Mouse (Mus musculus): ENCODE data around the gene Mob3b. TPM values are rescaled to one million over a fixed set of nuclear protein-coding genes. Genes with fewer than 3 reads are reported as not detected.

Mob3b gene
- total RNA-seq, 2 experiments from 2014 or later: 5.0 to 6.8 TPM

DNA sequence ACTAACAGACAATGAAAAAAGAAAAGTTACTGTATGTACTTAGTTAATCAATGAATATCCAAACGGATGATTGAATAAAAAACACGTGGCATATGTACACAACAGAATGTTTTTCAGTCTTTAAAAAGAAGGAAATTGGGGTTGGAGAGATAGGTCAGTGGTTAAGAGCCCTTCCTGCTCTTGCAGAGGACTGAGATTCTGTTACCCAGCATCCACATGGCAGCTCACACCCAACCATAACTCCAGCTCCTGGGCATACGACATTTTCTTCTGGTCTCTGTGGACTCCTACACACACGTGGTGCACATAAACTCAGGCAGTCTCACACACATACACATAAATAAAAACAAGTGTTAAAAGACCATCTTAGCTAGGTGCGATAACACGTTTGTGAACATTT is 77.0 kb downstream of the Mob3b start:
- DNase-seq (ENCODE audit: low spot score in 2 of 2): no peak

DNA sequence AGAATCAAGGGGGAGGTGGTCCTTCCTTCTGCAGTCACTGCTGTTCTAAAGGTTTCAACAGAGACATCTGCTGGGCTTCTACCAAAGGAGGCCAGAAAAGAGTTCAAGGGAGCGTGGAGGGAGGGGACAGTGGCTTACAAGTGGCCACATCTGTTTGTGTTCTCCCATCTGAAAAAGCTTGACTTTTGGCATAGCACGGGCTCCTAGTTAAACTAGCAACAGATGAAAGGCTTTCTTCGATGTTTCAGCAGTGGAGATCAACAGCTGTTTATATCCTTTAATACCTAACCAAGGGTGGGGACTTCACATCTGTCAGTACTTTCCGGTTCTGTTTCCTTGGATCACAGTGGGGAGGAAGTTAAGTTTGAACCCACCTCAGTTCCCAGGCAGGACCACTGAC is 88.5 kb downstream of the Mob3b start:
- DNase-seq (ENCODE audit: low spot score in 2 of 2): no peak

GRCm38 (mm10) chr4:35066163-35066562 is 91.1 kb downstream of the Mob3b start:
- DNase-seq (ENCODE audit: low spot score in 2 of 2): no peak

GRCm38 (mm10) chr4:35065075-35065838 is 92.0 kb downstream of the Mob3b start:
- DNase-seq (ENCODE audit: low spot score in 2 of 2): no peak

- no peak for DNase-seq (ENCODE audit: low spot score in 2 of 2)
Measured at GRCm38 (mm10) chr4:35063146-35063719, 94.1 kb downstream of the Mob3b start.

DNA sequence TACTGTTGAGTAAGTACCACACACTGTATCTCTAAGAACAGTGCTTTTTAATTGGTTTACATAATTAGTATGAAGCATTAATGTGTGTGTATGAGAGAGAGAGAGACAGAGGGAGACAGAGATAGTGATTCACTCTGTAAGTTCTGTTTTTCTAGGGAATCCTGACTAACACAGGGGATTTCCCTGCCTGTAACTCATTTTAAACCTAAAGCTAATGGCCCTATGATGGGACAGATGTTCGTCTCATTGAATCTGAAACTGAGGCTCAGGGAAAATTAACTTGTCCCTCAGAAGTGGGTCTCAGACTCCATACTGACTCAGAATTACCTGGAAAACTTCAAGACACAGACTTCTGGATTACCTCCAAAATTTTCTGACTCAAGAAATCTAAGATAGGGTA is 96.3 kb downstream of the Mob3b start:
- DNase-seq (ENCODE audit: low spot score in 2 of 2): no peak

DNA sequence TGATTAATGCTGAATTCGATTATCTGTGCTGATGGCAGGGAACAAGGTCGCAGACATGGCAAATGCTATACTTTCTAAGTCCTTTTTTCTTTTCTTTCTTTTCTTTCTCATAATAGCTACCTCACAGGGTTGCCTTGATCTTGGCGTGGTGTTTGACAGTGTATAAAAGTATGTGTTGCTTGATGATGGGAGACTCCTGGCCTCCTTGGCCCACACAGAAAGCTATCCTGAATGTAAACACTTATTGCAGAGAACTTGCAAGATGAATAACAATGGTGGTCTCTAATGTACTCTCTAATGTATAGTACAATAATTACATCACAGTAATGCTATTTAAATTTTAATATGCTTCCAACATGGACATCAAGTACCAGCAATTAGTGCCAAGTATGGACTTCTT is 96.9 kb downstream of the Mob3b start:
- no peak for DNase-seq (ENCODE audit: low spot score in 2 of 2)

DNA sequence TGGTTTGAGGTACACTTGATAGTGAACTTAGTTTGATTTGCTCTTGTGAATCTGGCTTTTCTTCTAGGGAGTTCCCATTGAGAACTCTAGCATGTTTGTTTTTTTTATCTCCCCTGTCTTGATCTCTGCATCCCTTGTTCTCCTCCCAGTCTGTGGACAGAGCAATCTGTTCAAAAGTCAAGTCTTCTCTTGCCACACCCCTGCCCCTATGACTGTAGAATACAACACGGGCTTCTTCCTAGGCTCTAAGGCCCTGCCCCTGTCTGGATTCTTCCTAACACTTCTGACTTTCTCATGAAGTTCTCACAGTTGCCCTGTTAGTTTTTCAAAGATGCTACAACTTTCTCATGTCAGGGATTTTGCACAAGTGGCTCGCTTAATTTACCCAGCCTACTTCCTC is 102.9 kb downstream of the Mob3b start:
- DNase-seq (ENCODE audit: low spot score in 2 of 2): no peak

DNA sequence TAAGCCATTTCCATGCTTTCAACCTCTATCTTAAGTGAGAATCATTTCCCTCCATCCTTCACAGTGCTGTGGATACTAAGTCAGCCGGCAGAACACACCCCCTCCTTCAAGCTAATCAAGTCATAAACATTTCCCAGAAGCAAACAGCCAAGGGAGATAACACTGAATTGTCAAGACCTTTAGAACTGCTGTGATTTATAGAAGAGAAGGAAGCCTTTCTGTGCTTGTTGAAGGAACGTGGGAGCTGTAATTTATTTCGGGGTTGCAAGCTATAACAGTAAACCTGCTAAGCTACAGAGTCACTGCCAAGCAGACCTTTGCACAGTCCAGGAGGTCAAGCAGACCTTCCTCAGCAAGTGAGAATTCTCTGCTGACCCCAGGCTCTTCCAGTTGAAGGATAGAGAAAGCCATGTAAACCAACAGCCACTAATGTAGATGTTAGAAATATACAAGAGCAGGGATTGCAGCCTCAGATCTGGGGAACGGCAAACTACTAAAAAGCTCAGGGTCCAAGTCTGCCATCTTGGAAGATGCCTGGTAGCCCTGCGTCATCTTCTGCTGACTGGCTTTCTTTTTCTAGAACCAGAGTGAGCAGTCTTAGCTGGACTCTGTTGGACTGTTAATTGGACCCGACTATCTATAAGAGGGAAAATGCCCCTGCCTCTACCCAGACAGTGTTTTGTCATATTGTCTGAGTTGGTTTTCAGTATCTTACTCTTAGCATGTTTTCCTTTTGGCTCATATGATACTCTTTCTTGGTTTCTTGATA is 104.9 kb downstream of the Mob3b start:
- no peak for DNase-seq (ENCODE audit: low spot score in 2 of 2)

DNA sequence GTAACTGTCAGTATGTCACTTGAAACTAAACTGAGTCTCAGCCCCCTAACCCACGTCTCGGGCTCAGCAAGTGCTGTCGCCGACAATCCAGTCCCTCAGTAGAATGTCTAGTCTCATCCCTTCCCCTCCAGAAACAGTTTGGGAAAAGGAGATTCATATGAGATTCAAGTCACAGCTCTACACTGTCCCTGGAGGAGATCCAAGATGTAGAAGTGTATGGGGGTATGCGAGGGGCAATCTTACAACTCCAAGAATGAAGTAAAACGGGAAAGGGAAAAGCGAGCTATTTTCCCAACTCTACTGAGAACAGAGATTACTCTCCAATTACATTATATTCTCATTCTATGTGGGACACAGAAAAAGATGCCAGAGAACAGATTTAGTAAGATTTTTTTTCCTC is 106.1 kb downstream of the Mob3b start:
- no peak for DNase-seq (ENCODE audit: low spot score in 2 of 2)

DNA sequence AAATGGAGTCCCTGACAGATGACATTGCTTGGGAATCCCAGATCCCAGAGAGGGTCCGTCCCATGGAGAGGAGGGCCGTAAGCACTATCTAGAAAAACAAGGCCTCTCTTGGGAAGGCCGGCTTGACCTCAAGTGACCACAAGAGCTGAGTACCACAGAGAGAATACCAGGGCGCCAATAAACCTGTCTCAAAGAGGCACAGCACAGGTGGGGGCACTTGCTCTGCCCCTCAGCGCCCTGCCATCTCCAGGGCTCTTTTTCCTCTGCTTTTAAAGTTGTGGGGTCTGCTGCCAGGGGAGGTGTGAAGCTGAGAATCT is 107.6 kb downstream of the Mob3b start:
- DNase-seq (ENCODE audit: low spot score in 2 of 2): no peak

- no peak for DNase-seq (ENCODE audit: low spot score in 2 of 2)
Measured at GRCm38 (mm10) chr4:35049036-35049741, 108.1 kb downstream of the Mob3b start.

DNA sequence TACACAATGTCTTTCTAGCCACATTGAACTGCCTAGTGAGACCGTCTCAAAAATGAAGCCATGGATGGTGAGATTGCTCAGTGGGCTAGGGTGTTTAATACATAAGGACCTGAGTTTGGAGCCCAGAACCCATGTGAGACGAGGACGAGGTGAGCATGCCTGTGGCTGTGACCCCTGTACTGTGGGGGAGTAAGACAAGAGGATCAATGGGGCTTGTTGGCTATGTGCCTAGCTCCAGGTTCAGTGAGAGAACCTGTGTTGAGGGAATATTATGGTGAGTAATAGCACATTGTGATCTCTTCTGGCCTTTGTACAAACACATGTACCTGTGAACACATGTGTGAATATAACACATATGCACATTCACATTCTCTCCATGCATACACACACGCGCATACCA is 116.4 kb downstream of the Mob3b start:
- no peak for DNase-seq (ENCODE audit: low spot score in 2 of 2)

GRCm38 (mm10) chr4:35040306-35040705 is 117.0 kb downstream of the Mob3b start:
- no peak for DNase-seq (ENCODE audit: low spot score in 2 of 2)

- DNase-seq (ENCODE audit: low spot score in 2 of 2): no peak
Measured at GRCm38 (mm10) chr4:35037824-35038223, 119.5 kb downstream of the Mob3b start.

- no peak for DNase-seq (ENCODE audit: low spot score in 2 of 2)
Measured at GRCm38 (mm10) chr4:35034504-35035290, 122.6 kb downstream of the Mob3b start.

- no peak for DNase-seq (ENCODE audit: low spot score in 2 of 2)
Measured at GRCm38 (mm10) chr4:35032758-35033157, 124.5 kb downstream of the Mob3b start.

GRCm38 (mm10) chr4:35031623-35032022 is 125.7 kb downstream of the Mob3b start:
- DNase-seq (ENCODE audit: low spot score in 2 of 2): no peak

GRCm38 (mm10) chr4:35031141-35031540 is 126.1 kb downstream of the Mob3b start:
- peak in 1 of 2 experiments; percentile 28 for DNase-seq (ENCODE audit: low spot score in 2 of 2)

DNA sequence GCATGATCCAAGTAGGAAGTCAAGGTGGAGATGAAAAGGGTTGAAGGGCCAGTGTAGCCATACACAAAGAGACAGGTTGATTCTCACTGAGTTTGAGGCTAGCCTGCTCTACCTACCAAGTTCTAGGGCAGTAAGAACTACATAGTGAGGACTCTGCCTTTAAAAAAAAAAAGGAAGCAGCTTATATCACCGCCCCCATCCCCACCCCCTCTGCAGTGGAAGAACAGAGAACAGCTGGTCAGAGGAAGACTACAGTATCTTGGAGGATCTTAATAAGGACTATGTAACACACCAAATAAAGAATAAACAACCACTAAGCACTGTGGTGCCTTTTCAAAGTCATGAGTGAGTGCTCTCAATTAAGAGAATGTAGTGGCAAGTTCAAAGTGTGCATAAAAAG is 138.9 kb downstream of the Mob3b start:
- DNase-seq (ENCODE audit: low spot score in 2 of 2): no peak

All from layer of hippocampus, adult 18-20 months (tissue).